Mouse (Mus musculus) midbrain, embryonic 11.5 days (tissue): Measurements from ENCODE around the gene Rbpms2. TPM values are rescaled to one million over a fixed set of nuclear protein-coding genes. Genes with fewer than 3 reads are reported as not detected.

ENCODE experiments used
- ATAC-seq: fragments of 200-750 bp; cut with Nextera tagmentation; 2 replicates; pipeline ENCODE4 v1.8.0; 2017; ENCODE audit warnings: moderate TSS enrichment, moderate library complexity; ENCODE audit not compliant: low FRiP score
- DNase-seq: peaks from one replicate; pipeline ENCODE4 v3.0.0; 2015; ENCODE audit warnings: low spot score; ENCODE audit errors: missing footprints
- H3K27ac ChIP-seq: fragments of 300-500 bp; sonication (generic); 2 replicates; pipeline ENCODE4 v1.5.1; 2014; ENCODE audit warnings: low read depth, low read length
- H3K27me3 ChIP-seq: fragments of 300-500 bp; sonication (generic); 2 replicates; pipeline ENCODE4 v1.6.1; 2014; ENCODE audit warnings: mild to moderate bottlenecking, low read length, moderate library complexity, mixed read lengths; ENCODE audit not compliant: control insufficient read depth, insufficient read depth
- H3K36me3 ChIP-seq: fragments of 300-500 bp; sonication (generic); 2 replicates; pipeline ENCODE4 v1.6.1; 2014; ENCODE audit warnings: mild to moderate bottlenecking, low read length, moderate library complexity, mixed read lengths; ENCODE audit not compliant: control insufficient read depth, insufficient read depth
- H3K4me1 ChIP-seq: fragments of 300-500 bp; sonication (generic); 2 replicates; pipeline ENCODE4 v1.6.1; 2014; ENCODE audit warnings: low read length; ENCODE audit not compliant: control insufficient read depth, insufficient read depth
- H3K4me2 ChIP-seq: fragments of 300-500 bp; sonication (generic); 2 replicates; pipeline ENCODE4 v1.6.1; 2014; ENCODE audit warnings: mild to moderate bottlenecking, moderate library complexity
- H3K4me3 ChIP-seq: fragments of 300-500 bp; sonication (generic); 2 replicates; pipeline ENCODE4 v1.5.1; 2014; ENCODE audit warnings: low read depth, low read length
- H3K9ac ChIP-seq: fragments of 300-500 bp; sonication (generic); 2 replicates; pipeline ENCODE4 v1.6.1; 2014; ENCODE audit warnings: low read length
- H3K9me3 ChIP-seq: fragments of 300-500 bp; sonication (generic); 2 replicates; pipeline ENCODE4 v1.6.1; 2016; ENCODE audit warnings: low read length; ENCODE audit not compliant: control insufficient read depth
- WGBS: fragments of 180-500 bp; shearing (Covaris S2); extraction: QIAGEN DNeasy Blood & Tissue Kit; methylation state at CpG from one replicate; pipeline ENCODE4 v1.1.7; 2014; 5-methylcytosine and 5-hydroxymethylcytosine counted together
- polyA plus RNA-seq: library from polyadenylated mRNA; unstranded; fragments of >200 nt; fragmentation: Nextera tagmentation; extraction: Ambion mirVana; gene quantifications from 2 replicates; pipeline ENCODE4 v1.2.1, GENCODE M21; 2014

Gene Rbpms2
- polyA plus RNA-seq, 1 experiment from 2014 or later, result 24.0 TPM

DNA sequence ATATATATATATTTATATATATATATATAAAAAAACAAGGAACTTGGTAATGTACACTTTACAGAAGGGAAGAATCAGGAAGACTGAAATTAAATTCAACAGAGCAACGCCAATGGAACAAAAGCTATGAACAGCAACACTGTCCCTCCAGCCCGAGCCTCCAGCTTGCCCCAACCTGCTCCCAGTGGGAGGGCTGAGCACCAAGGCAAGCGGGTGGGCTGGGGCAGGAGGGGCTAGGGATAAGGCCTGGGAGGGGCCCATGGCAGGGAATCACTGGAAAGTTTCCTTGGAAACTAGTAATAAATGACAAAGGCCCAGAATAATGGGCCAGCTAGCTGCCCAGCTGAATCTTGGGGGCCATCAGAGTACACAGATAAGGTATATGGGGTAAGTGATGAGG, 63.0 kb downstream of the Rbpms2 start:
- no peak overlapping the region for H3K4me3 ChIP-seq
- H3K4me2 ChIP-seq, result no peak overlapping the region
- no peaks in the 10 kb centered on the region for H3K9me3 ChIP-seq
- 0 out of 2 replicates have a peak, but pooled peaks have one; percentile 40 for ATAC-seq
- peaks cover 20% of the 10 kb centered on the region for H3K36me3 ChIP-seq
- H3K4me1 ChIP-seq, result peaks cover 19% of the 10 kb centered on the region
- DNase-seq, result no peak
- no peak overlapping the region for H3K9ac ChIP-seq
- peak overlapping the region; percentile 40; the same call in 1 of the 2 replicates for H3K27ac ChIP-seq
- H3K27me3 ChIP-seq, result no peaks in the 10 kb centered on the region
- WGBS, result 16% methylated on average over 3 of the region's 3 CpGs

DNA sequence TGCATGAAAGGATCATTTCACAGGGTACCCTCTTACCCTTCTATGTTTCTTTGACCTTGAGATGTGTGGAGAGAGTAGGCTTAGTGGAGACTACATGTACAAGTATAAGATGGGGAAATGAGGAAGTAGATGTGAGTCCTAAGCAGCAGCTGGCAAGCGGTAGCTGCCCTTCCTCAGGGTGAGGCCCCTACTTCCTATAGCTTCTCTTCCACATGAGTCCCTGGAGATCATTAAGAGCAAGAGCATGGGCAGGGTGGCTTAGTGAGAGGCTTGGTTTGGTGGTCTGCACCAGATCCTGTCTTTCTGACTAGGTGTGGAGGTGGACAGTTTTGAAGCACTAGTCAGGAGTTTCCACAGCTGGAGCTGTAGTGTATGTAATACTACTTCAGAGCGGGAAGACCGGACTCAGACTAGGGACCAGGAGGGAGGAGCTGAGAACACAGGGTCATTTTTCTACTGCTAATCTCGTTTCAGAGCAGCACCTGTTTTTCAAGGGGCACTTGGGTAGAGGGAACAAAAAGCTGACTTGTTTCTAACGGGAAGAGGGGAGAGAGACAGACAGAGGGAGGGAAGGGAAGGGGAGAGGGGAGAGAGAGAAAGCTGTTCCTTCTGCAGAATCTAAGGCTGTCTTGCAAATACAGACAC, 63.6 kb downstream of the Rbpms2 start:
- 36% methylated on average over 5 of the region's 5 CpGs for WGBS
- no peaks in the 10 kb centered on the region for H3K9me3 ChIP-seq
- no peaks in the 10 kb centered on the region for H3K27me3 ChIP-seq
- no peak for ATAC-seq
- peaks cover 18% of the 10 kb centered on the region for H3K36me3 ChIP-seq
- no peak overlapping the region for H3K4me3 ChIP-seq
- no peak overlapping the region for H3K4me2 ChIP-seq
- DNase-seq, result peak; percentile 89
- H3K27ac ChIP-seq, result peak overlapping the region; percentile 40; the same call in 1 of the 2 replicates
- peaks cover 19% of the 10 kb centered on the region for H3K4me1 ChIP-seq
- H3K9ac ChIP-seq, result no peak overlapping the region

DNA sequence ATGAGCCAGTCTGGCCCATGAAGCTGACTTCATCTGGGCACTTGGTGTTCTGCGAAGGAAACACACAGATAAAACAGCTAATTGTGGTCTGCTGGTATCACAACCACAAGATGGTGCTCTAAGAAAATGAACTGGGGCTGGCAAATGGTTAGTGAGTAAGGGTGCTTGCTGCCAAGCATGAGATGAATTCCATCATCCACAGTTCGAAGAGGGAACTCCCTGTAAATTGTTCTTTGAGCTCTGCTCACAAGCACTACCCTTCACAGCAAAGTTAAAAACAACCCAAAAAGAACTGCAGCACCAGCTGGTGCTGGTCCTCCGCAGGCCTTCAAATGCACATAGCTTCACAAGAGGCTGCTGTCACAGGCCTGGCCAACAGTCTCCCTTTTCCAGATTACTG, 66.2 kb downstream of the Rbpms2 start:
- WGBS, result 83% methylated on average over 3 of the region's 3 CpGs
- Histone ChIP-seq H3K4me2 (no peak overlapping the region), H3K36me3 (peaks cover 12% of the 10 kb centered on the region; the same call in 1 of the 2 replicates), H3K4me3 (no peak overlapping the region), H3K9ac (no peak overlapping the region), H3K4me1 (peaks cover 19% of the 10 kb centered on the region), H3K27ac (no peak overlapping the region), H3K27me3 (no peaks in the 10 kb centered on the region), H3K9me3 (no peaks in the 10 kb centered on the region)
- ATAC-seq (no peak), DNase-seq (no peak)

DNA sequence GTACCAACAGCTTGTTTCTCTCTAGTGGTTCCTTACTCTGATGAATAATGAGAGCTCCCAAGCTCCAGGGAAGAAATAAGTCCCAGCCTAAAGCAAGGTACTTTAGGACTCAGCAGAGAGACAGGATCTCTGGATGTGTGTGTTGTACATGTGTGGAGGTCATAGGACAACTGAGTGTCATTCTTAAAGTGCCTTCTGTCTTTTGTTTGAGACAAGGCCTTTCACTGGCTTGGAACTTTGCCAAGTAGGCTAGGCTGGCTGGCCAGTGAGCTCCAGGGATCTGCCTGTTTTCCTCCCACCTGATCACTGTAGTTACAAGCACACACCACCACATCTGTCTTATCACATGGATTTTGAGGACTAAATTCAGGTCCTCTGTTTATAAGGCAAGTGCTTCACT, 66.9 kb downstream of the Rbpms2 start:
- Histone ChIP-seq H3K4me2 (no peak overlapping the region), H3K27ac (no peak overlapping the region), H3K4me1 (peaks cover 19% of the 10 kb centered on the region), H3K36me3 (peaks cover 14% of the 10 kb centered on the region), H3K27me3 (no peaks in the 10 kb centered on the region), H3K9ac (no peak overlapping the region), H3K9me3 (no peaks in the 10 kb centered on the region), H3K4me3 (no peak overlapping the region)
- DNase-seq, result no peak
- no peak for ATAC-seq

DNA sequence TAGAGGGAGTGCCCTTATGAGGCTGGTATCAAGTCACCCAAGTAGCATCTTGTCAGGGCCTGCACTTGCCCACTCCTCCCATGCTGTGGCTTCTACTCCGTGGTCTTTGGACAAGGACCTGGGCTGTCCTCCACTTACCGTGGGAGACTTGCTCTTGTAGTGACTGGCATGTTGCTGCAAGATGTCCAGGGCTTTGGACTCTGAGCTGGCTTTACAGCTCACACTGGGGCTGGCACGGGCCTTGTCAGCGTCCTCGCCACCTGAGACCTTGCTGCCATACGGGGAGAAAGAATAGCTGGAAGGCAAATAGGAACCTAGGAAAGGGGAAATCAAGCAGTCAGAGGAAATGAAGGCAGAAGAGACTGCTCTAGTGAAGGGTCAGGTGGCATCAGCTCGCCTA, 67.9 kb downstream of the Rbpms2 start:
- no peak for ATAC-seq
- no peak overlapping the region for H3K4me3 ChIP-seq
- H3K27ac ChIP-seq, result no peak overlapping the region
- H3K9ac ChIP-seq, result no peak overlapping the region
- no peak overlapping the region for H3K4me2 ChIP-seq
- peaks cover 15% of the 10 kb centered on the region for H3K36me3 ChIP-seq
- no peaks in the 10 kb centered on the region for H3K9me3 ChIP-seq
- WGBS, result 88% methylated on average over 7 of the region's 7 CpGs
- H3K27me3 ChIP-seq, result no peaks in the 10 kb centered on the region
- DNase-seq, result no peak
- H3K4me1 ChIP-seq, result peaks cover 14% of the 10 kb centered on the region

DNA sequence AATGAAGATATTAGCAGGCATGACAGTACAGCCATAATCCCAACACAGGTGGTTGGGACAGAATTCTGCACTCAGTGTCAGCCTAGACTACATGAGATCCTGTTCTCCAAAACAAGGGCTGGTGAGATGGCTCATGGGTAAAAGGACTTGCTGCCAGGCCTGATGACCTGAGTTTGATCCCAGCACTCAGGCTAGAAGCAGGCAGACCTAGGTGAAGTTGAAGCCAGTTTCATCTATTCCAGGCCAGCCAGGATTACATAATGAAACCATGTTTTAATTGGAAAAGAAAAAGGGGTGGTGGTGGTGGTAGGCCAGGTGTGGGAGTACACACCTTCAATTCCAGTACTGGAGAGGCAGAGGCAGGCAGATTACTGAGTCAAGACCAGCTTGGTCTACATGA, 68.5 kb downstream of the Rbpms2 start:
- peaks cover 17% of the 10 kb centered on the region for H3K36me3 ChIP-seq
- ATAC-seq, result no peak

DNA sequence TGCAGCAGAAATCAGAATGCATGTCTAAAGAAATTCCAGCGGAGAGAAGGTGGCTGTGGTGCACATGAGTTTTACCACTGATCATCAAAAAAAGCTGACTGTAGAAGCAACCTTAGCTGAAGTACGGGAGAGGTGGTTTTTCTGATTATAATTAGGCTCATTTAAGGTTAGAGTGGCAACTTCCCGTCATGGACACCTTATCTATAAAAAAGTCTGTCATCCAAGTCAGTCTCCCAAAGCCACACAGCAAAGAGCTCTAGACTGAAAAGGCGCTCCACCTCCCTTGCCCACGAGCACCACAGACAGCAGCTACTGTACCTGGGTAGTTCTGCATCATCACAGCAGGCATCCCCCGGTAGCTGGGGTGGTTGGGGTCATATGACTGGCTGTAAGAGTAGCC, 71.1 kb downstream of the Rbpms2 start:
- ATAC-seq (no peak), DNase-seq (no peak)
- no peaks in the 10 kb centered on the region for H3K27me3 ChIP-seq
- no peaks in the 10 kb centered on the region for H3K4me1 ChIP-seq
- H3K4me2 ChIP-seq, result no peak overlapping the region
- 93% methylated on average over 6 of the region's 6 CpGs for WGBS
- no peaks in the 10 kb centered on the region for H3K9me3 ChIP-seq
- no peak overlapping the region for H3K4me3 ChIP-seq
- H3K9ac ChIP-seq, result no peak overlapping the region
- no peak overlapping the region for H3K27ac ChIP-seq
- peaks cover 24% of the 10 kb centered on the region for H3K36me3 ChIP-seq

More for the DNA sequence above, 68.5 kb downstream of the Rbpms2 start:
- H3K4me3 ChIP-seq, result no peak overlapping the region
- no peak overlapping the region for H3K9ac ChIP-seq
- peaks cover 8% of the 10 kb centered on the region for H3K4me1 ChIP-seq
- H3K9me3 ChIP-seq, result no peaks in the 10 kb centered on the region
- DNase-seq, result no peak
- no peak overlapping the region for H3K4me2 ChIP-seq
- H3K27me3 ChIP-seq, result no peaks in the 10 kb centered on the region
- no peak overlapping the region for H3K27ac ChIP-seq

DNA sequence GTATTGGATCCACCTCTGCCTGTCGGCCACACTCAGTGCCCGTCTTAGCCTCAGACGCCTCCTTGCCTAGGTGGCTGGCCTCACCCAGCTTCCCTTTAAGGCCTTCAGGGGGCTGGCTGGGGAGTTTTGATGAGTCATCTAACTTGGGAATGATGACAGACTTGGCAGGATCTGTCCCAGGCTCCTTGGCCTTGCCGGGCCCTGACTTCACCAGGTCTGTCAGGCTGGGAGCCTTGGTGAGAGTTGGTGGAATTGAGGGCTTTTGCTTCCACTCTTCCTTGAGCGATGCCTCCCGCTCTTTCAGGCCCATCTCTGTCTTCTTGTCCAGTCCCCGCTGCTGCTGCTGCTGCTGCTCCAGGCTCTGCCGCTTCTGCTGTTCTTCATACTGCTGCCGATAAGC, 72.8 kb downstream of the Rbpms2 start:
- no peak overlapping the region for H3K4me2 ChIP-seq
- DNase-seq, result no peak
- no peaks in the 10 kb centered on the region for H3K9me3 ChIP-seq
- H3K4me3 ChIP-seq, result no peak overlapping the region
- peaks cover 17% of the 10 kb centered on the region for H3K36me3 ChIP-seq
- H3K4me1 ChIP-seq, result no peaks in the 10 kb centered on the region
- WGBS, result 92% methylated on average over 9 of the region's 9 CpGs
- H3K27ac ChIP-seq, result no peak overlapping the region
- no peak for ATAC-seq
- H3K27me3 ChIP-seq, result no peaks in the 10 kb centered on the region
- no peak overlapping the region for H3K9ac ChIP-seq

DNA sequence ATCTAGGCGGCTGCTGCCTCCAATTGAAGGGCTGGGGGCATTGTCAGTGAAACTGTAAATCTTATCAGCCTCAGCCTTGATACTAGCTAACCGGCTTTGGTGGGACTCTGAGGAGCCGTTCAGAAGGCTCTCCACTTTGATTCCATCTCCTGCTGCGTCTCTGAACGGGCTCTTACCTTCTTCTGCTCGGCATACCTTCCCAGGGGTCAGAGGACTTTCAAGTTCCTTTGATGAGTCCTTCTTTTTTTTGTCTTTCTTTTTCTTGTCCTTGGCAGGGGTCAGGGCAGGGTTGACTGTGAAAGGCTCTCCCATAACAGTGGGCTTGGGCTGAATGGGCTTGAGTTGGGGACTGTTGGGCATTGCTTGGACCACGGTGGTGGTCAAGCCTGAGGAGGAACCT, 73.8 kb downstream of the Rbpms2 start:
- H3K9ac ChIP-seq, result no peak overlapping the region
- no peak overlapping the region for H3K27ac ChIP-seq
- H3K9me3 ChIP-seq, result no peaks in the 10 kb centered on the region
- H3K36me3 ChIP-seq, result peaks cover 15% of the 10 kb centered on the region
- no peak overlapping the region for H3K4me2 ChIP-seq
- no peaks in the 10 kb centered on the region for H3K4me1 ChIP-seq
- H3K27me3 ChIP-seq, result no peaks in the 10 kb centered on the region
- H3K4me3 ChIP-seq, result no peak overlapping the region
- no peak for ATAC-seq
- 91% methylated on average over 7 of the region's 7 CpGs for WGBS
- no peak for DNase-seq
